Mouse (Mus musculus): ENCODE data around the gene Cecr2. TPM values are rescaled to one million over a fixed set of nuclear protein-coding genes. Genes with fewer than 3 reads are reported as not detected.
A peak's percentile ranks its signal among the peaks of the same experiment; 100 is the strongest.

Cecr2 gene
- polyA plus RNA-seq, 1 experiment from 2014 or later, result 5.0 TPM

- no peak overlapping the region for H3K4me2 ChIP-seq (ENCODE audit: low read depth, low read length)
- DNase-seq (no peak), ATAC-seq (no peak)
- H3K27me3 ChIP-seq (ENCODE audit: insufficient read depth, low read length), result no peaks in the 10 kb centered on the region
- no peaks in the 10 kb centered on the region for H3K9me3 ChIP-seq (ENCODE audit: low read length)
- no peak overlapping the region for H3K27ac ChIP-seq (ENCODE audit: low read depth)
- peaks cover 71% of the 10 kb centered on the region for H3K36me3 ChIP-seq (replicated peaks; ENCODE audit: insufficient read depth, low read length)
- TF ChIP-seq EP300 (IDR thresholded peaks at IDR 0.05; ENCODE audit: low read depth) (no peak), CTCF (IDR thresholded peaks at IDR 0.05; ENCODE audit: low read depth) (peak; percentile 43)
- H3K4me1 ChIP-seq (ENCODE audit: insufficient read depth), result peaks cover 2% of the 10 kb centered on the region
- no peak overlapping the region for H3K9ac ChIP-seq (replicated peaks)
- 88% methylated on average over 8 of the region's 8 CpGs for WGBS (ENCODE audit: insufficient replicate concordance)
- H3K4me3 ChIP-seq (ENCODE audit: low read depth, low read length), result no peak overlapping the region
Observed at GRCm38 (mm10) chr6:120792947-120793346, 126.8 kb downstream of the Cecr2 start.

GRCm38 (mm10) chr6:120795422-120796086, 129.4 kb downstream of the Cecr2 start:
- TF ChIP-seq EP300 (IDR thresholded peaks at IDR 0.05; ENCODE audit: low read depth) (no peak), CTCF (IDR thresholded peaks at IDR 0.05; ENCODE audit: low read depth) (no peak)
- peak; percentile 10; the same call in 1 of the 2 replicates for ATAC-seq
- H3K27me3 ChIP-seq (ENCODE audit: insufficient read depth, low read length), result no peaks in the 10 kb centered on the region
- DNase-seq, result no peak
- no peak overlapping the region for H3K4me2 ChIP-seq (ENCODE audit: low read depth, low read length)
- H3K4me1 ChIP-seq (ENCODE audit: insufficient read depth), result no peaks in the 10 kb centered on the region; the same call in 1 of the 2 replicates
- no peak overlapping the region for H3K27ac ChIP-seq (ENCODE audit: low read depth)
- no peaks in the 10 kb centered on the region for H3K9me3 ChIP-seq (ENCODE audit: low read length)
- 42% methylated on average over 5 of the region's 5 CpGs for WGBS (ENCODE audit: insufficient replicate concordance)
- H3K4me3 ChIP-seq (ENCODE audit: low read depth, low read length), result no peak overlapping the region
- H3K36me3 ChIP-seq (replicated peaks; ENCODE audit: insufficient read depth, low read length), result peaks cover 93% of the 10 kb centered on the region
- H3K9ac ChIP-seq (replicated peaks), result no peak overlapping the region

- Histone ChIP-seq H3K4me1 (ENCODE audit: insufficient read depth) (no peaks in the 10 kb centered on the region), H3K4me2 (ENCODE audit: low read depth, low read length) (no peak overlapping the region), H3K36me3 (replicated peaks; ENCODE audit: insufficient read depth, low read length) (peaks cover 98% of the 10 kb centered on the region), H3K9me3 (ENCODE audit: low read length) (no peaks in the 10 kb centered on the region), H3K9ac (replicated peaks) (no peak overlapping the region), H3K4me3 (ENCODE audit: low read depth, low read length) (no peak overlapping the region), H3K27ac (ENCODE audit: low read depth) (no peak overlapping the region), H3K27me3 (ENCODE audit: insufficient read depth, low read length) (no peaks in the 10 kb centered on the region)
- WGBS (ENCODE audit: insufficient replicate concordance), result 73% methylated on average over 2 of the region's 2 CpGs
- no peak for TF ChIP-seq CTCF (IDR thresholded peaks at IDR 0.05; ENCODE audit: low read depth)
- no peak for TF ChIP-seq EP300 (IDR thresholded peaks at IDR 0.05; ENCODE audit: low read depth)
- ATAC-seq (no peak), DNase-seq (no peak)
Observed at GRCm38 (mm10) chr6:120796111-120796510, 129.9 kb downstream of the Cecr2 start.

GRCm38 (mm10) chr6:120798019-120798418, 131.8 kb downstream of the Cecr2 start:
- no peak for ATAC-seq
- H3K9ac ChIP-seq (replicated peaks), result no peak overlapping the region
- peaks cover 97% of the 10 kb centered on the region for H3K36me3 ChIP-seq (replicated peaks; ENCODE audit: insufficient read depth, low read length)
- no peaks in the 10 kb centered on the region for H3K27me3 ChIP-seq (ENCODE audit: insufficient read depth, low read length)
- no peak overlapping the region for H3K4me2 ChIP-seq (ENCODE audit: low read depth, low read length)
- no peak for DNase-seq
- H3K4me3 ChIP-seq (ENCODE audit: low read depth, low read length), result no peak overlapping the region
- no peak for TF ChIP-seq EP300 (IDR thresholded peaks at IDR 0.05; ENCODE audit: low read depth)
- TF ChIP-seq CTCF (IDR thresholded peaks at IDR 0.05; ENCODE audit: low read depth), result no peak
- no peak overlapping the region for H3K27ac ChIP-seq (ENCODE audit: low read depth)
- no peaks in the 10 kb centered on the region for H3K9me3 ChIP-seq (ENCODE audit: low read length)
- WGBS (ENCODE audit: insufficient replicate concordance), result 90% methylated on average over 7 of the region's 7 CpGs
- H3K4me1 ChIP-seq (ENCODE audit: insufficient read depth), result no peaks in the 10 kb centered on the region

- no peaks in the 10 kb centered on the region for H3K4me1 ChIP-seq (ENCODE audit: insufficient read depth)
Observed at GRCm38 (mm10) chr6:120798905-120799304, 132.7 kb downstream of the Cecr2 start.

DNA sequence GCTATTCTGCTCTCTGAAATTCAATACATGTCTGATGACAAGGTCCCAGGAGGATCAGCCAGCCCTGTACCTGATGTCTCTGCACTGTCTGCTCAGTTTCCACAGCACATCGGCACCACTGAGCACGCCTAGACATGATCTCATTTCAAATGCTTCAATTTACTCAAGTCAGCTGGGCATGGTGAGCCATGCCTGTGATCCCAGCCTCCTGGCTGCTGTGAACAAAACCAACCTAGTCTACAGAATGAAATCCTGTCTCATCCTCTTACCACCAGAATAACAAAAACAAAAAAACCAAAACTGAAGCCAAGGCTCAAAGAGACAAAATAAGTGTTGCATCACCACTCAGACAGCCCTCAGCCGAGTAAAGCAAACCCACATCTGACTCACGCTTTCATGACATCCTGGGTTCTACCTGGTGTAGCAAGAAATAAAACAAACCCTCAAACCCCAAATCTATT, 133.4 kb downstream of the Cecr2 start:
- 86% methylated on average over 4 of the region's 4 CpGs for WGBS (ENCODE audit: insufficient replicate concordance)
- Histone ChIP-seq H3K4me3 (ENCODE audit: low read depth, low read length) (no peak overlapping the region), H3K9me3 (ENCODE audit: low read length) (no peaks in the 10 kb centered on the region), H3K4me1 (ENCODE audit: insufficient read depth) (no peaks in the 10 kb centered on the region), H3K27me3 (ENCODE audit: insufficient read depth, low read length) (no peaks in the 10 kb centered on the region), H3K9ac (replicated peaks) (no peak overlapping the region), H3K36me3 (replicated peaks; ENCODE audit: insufficient read depth, low read length) (peaks cover 98% of the 10 kb centered on the region), H3K4me2 (ENCODE audit: low read depth, low read length) (no peak overlapping the region), H3K27ac (ENCODE audit: low read depth) (no peak overlapping the region)
- TF ChIP-seq CTCF (IDR thresholded peaks at IDR 0.05; ENCODE audit: low read depth), result no peak
- DNase-seq (no peak), ATAC-seq (peak; percentile 62)

More at GRCm38 (mm10) chr6:120798905-120799304, 132.7 kb downstream of the Cecr2 start:
- Histone ChIP-seq H3K27me3 (ENCODE audit: insufficient read depth, low read length) (no peaks in the 10 kb centered on the region), H3K9ac (replicated peaks) (no peak overlapping the region), H3K4me2 (ENCODE audit: low read depth, low read length) (no peak overlapping the region), H3K27ac (ENCODE audit: low read depth) (no peak overlapping the region), H3K36me3 (replicated peaks; ENCODE audit: insufficient read depth, low read length) (peaks cover 97% of the 10 kb centered on the region), H3K4me3 (ENCODE audit: low read depth, low read length) (no peak overlapping the region), H3K9me3 (ENCODE audit: low read length) (no peaks in the 10 kb centered on the region)
- ATAC-seq (no peak), DNase-seq (no peak)
- 76% methylated on average over 4 of the region's 4 CpGs for WGBS (ENCODE audit: insufficient replicate concordance)
- no peak for TF ChIP-seq EP300 (IDR thresholded peaks at IDR 0.05; ENCODE audit: low read depth)
- TF ChIP-seq CTCF (IDR thresholded peaks at IDR 0.05; ENCODE audit: low read depth), result no peak

All from liver, postnatal 0 days (tissue).